Mouse (Mus musculus) lung, adult 2 months (tissue): Measurements from ENCODE around the gene Fcrl6.

ENCODE experiments used
- CTCF ChIP-seq: fragments of 200-500 bp; IDR thresholded peaks from 2 replicates; pipeline ENCODE4 v1.5.1; 2011; ENCODE audit warnings: mild to moderate bottlenecking, low read length, control low read depth; ENCODE audit not compliant: insufficient read depth
- POLR2A ChIP-seq: fragments of 200-500 bp; IDR thresholded peaks from 2 replicates; pipeline ENCODE4 v1.6.1; 2011; ENCODE audit warnings: low read depth, mild to moderate bottlenecking, control low read depth, low read length, borderline replicate concordance; ENCODE audit errors: extremely low read depth

GRCm38 (mm10) chr1:172590385-172590784, 12.0 kb downstream of the Fcrl6 start, which contains the start of gene Slamf8:
- TF ChIP-seq CTCF (no peak), POLR2A (no peak)
